Mouse (Mus musculus) fibroblast of lung, adult 2 months (primary cell): Measurements from ENCODE around the gene Dock9.

Experiments
- DNase-seq: peaks from one replicate; pipeline ENCODE4 v3.0.0-alpha.2; 2011; ENCODE audit warnings: low read depth

Dock9 gene

GRCm38 (mm10) chr14:121508929-121509328 is 288.7 kb downstream of the Dock9 start:
- no peak for DNase-seq

GRCm38 (mm10) chr14:121506336-121506735 is 291.3 kb downstream of the Dock9 start:
- no peak for DNase-seq

GRCm38 (mm10) chr14:121505485-121505860 is 292.2 kb downstream of the Dock9 start:
- no peak for DNase-seq

- DNase-seq: no peak
Observed at GRCm38 (mm10) chr14:121504781-121505484, 292.7 kb downstream of the Dock9 start, which contains the start of gene Slc15a1. Gene Slc15a1, minus strand, starts transcription at chr14:121505252.

- no peak for DNase-seq
Observed at GRCm38 (mm10) chr14:121500577-121500976, 297.1 kb downstream of the Dock9 start.

- no peak for DNase-seq
Observed at GRCm38 (mm10) chr14:121499769-121500168, 297.9 kb downstream of the Dock9 start.

GRCm38 (mm10) chr14:121497800-121498199 is 299.8 kb downstream of the Dock9 start:
- no peak for DNase-seq

GRCm38 (mm10) chr14:121495741-121496140 is 301.9 kb downstream of the Dock9 start:
- DNase-seq: no peak

GRCm38 (mm10) chr14:121495120-121495519 is 302.5 kb downstream of the Dock9 start:
- no peak for DNase-seq

- DNase-seq: no peak
Observed at GRCm38 (mm10) chr14:121494238-121494637, 303.4 kb downstream of the Dock9 start.

- no peak for DNase-seq
Observed at GRCm38 (mm10) chr14:121493712-121494111, 303.9 kb downstream of the Dock9 start.

- DNase-seq: no peak
Observed at GRCm38 (mm10) chr14:121492328-121492727, 305.3 kb downstream of the Dock9 start.
